Mouse (Mus musculus) right cerebral cortex, postnatal 14 days (tissue): ENCODE data around the gene Sema4g.

Experiments
- DNase-seq: peaks from one replicate; pipeline ENCODE4 v3.0.0; 2022

Sema4g gene

GRCm38 (mm10) chr19:45005444-45005843 lies 16.5 kb downstream of the Sema4g start, which contains the start of gene Twnk:
Twnk (plus strand) TSS chr19:45005663.
- no peak for DNase-seq

- DNase-seq, result peak; percentile 98
Observed at GRCm38 (mm10) chr19:45005957-45006712, 17.2 kb downstream of the Sema4g start, which contains the start of gene Mrpl43. Mrpl43 (minus strand) TSS chr19:45006442.

DNA sequence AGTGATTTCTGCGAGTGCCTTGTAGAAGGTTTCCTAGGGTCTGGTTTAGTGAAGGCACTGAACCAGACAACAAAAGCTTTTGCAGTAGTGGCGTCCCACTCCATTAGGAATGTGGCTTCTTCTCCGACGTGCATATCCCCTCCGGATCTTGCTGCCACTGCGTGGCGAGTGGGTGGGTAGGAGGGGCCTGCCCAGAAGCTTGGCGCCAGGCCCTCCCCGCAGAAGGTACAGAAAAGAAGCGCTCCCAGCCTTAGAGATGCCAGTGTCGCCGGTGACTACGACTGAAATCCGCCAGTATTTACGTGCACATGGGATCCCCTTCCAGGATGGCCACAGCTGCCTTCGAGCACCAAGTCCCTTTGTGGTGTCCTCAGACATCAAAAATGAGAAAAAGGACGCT lies 18.1 kb downstream of the Sema4g start:
- DNase-seq, result no peak

DNA sequence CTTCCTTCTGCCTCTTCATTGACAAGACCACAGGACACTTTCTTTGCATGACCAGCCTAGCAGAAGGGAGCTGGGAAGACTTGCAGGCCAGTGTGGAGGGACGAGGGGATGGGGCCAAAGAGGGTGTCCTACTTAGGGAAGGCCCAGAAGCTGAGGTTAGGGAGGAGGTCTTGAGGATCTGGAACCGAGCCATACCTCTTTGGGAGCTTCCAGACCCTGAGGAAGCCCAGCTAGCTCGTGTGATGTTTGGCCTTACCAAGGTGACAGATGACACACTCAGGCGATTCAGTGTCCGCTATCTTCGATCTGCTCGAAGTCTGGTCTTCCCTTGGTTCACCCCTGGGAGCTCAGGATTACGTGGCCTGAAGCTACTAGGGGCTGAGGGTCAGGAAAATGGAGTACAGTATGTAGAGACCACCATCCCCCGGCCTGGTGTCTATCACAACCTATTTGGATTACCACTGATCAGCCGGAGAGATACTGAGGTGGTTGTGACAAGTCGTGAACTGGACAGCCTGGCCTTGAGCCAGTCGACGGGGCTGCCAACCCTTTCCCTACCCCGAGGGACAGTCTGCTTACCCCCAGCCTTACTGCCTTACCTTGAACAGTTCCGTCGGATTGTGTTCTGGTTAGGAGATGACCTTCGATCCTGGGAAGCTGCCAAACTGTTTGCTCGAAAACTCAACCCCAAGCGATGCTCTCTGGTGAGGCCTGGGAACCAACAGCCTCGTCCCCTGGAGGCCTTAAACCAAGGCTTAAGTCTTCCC lies 18.7 kb downstream of the Sema4g start:
- DNase-seq, result no peak

GRCm38 (mm10) chr19:45010646-45011045 lies 21.7 kb downstream of the Sema4g start:
- no peak for DNase-seq

GRCm38 (mm10) chr19:45012219-45012618 lies 23.3 kb downstream of the Sema4g start:
- DNase-seq, result no peak

DNA sequence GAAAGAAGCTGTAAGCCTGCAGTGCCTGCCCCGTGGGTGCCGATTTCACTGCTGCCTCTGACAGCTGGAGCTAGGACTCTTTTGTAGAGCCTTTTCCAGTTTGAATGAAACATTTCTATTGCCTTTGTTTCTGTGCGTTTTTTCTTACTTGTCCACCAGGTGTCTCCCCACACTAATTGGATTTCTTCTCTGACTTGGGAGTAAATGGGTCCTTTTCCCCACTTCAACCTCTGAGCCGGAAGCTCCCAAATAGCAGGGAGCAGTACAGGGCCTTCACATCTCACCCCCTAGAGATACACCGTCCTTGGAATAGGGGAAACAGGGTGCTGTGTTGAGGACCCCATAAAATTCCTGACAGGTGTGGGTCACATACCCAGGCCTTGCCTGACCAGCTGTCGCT lies 23.7 kb downstream of the Sema4g start:
- DNase-seq, result no peak

- DNase-seq, result no peak
Observed at GRCm38 (mm10) chr19:45013581-45014225, 24.8 kb downstream of the Sema4g start.

GRCm38 (mm10) chr19:45014335-45014971 lies 25.6 kb downstream of the Sema4g start, which contains the start of gene Lzts2:
Lzts2 (plus strand) TSS chr19:45014414.
- no peak for DNase-seq

DNA sequence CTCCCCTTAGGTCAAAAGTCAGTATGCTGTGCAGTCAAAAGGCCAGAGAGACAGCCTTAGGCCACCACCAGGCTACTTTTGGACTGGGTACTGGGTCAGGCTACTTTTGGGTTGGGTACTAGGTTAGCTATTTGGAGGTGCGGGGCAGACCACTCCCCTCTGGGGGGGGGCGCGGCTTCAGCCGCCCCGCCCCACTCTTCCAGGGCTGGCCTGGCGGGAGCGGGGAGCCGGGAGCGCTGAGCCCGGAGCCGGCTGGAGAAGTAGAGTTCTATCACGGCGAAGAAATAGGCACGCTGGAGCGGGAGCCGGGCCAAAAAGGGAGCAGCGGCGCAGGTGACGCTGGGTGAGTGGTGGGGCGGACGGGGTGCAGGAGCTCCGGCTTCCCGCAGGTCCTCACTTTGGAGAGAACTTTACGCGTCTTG lies 26.1 kb downstream of the Sema4g start:
- peak; percentile 54 for DNase-seq

DNA sequence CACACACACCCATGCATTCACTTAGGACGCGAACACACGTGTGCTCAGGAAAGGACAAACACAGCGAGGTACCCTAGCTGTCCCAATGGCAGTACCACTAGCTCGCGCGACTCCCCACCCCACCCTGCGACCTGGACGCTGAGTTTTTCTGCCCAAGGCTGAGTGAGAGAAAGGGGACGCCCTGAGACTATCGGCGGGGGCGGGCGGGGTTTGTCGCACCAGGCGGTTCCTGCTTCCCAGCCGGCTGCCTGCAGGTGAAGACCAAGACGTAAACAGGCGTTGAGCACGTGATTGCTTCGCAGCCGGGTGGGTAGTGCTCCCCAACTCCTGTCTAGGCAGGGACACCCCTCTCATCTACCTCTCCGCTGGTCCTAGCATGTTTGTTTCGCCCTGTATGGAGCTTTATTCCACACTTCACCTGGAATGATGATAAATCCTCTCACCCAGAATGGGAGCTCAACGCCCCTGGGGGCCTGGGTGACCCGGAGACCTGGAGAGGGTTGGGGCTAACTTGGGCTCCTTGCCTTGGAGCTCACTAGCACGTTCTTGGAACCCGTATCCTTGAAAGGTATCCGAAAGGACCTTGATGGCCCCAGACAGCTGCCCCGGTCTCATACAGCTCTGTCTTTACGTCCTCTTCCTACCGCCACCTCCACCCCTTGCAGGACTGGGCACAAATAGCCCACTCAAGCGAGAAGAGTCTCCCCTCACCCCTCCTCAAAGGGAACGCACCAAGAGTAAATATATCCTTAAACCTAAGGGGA lies 26.8 kb downstream of the Sema4g start:
- peak; percentile 55 for DNase-seq

GRCm38 (mm10) chr19:45016341-45017215 lies 27.7 kb downstream of the Sema4g start:
- DNase-seq, result peak; percentile 68

DNA sequence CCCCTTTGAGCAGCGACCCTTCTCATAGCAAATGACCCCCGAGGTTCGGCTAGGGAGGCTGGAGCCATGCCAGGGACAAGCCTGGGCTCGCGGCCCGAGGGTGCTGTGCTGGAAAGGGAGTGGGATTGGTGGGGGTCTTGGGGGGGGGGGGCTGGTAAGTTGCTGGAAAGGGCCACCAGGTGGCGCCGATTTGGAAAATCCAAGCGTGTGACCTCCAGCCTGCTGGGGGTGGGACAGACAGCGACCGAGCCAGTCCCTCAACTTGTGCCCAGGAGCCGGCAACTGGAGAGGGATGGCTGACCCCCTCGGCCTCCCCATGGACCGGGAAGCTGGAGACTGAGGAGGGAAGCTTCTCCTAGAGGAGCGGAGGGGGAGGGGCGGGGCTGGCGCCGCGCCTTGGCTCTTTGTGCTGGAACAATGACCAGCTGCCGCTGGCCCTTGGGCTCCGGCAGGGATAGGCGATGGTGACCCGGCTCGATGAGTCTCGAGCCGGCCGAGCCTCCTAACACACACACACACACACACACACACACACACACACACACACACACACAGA lies 28.4 kb downstream of the Sema4g start:
- peak; percentile 80 for DNase-seq

DNA sequence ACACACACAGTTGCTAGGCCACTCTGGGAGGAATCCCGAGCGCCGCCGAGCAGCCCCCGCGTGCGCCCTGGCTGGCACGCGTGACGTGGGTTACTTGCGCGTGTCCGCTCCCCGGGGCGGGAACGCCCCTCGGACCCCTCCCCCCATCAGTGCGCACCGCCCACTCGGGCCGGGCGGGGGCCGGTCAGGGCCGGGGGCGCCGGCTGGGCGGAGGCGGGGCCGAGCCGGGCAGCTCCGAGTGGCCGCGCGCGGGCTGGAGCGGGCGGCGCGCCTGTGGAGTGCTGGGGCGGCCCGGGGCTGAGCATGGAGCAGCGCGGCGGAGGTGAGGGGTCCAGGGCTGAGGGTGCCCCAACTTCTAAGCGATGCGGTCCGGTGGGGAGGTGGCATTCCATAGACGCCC lies 29.0 kb downstream of the Sema4g start:
- peak; percentile 80 for DNase-seq

GRCm38 (mm10) chr19:45018351-45018831 lies 29.5 kb downstream of the Sema4g start:
- DNase-seq, result no peak

- no peak for DNase-seq
Observed at GRCm38 (mm10) chr19:45020348-45020747, 31.4 kb downstream of the Sema4g start.

DNA sequence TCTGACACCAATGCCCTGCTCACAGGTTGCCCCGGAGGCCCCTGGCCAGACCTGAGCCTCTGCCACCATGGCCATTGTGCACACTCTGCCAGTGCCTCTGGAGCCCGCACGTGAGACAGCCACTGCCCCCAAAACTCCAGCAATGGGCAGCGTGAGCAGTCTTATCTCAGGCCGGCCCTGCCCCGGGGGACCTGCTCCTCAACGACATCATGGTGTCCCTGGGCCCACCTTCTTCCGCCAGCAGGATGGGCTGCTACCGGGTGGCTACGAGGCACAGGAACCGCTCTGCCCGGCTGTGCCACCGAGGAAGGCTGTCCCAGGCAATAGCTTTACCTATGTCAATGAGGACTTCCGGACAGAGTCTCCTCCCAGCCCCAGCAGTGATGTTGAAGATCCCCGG lies 32.5 kb downstream of the Sema4g start:
- DNase-seq, result no peak

DNA sequence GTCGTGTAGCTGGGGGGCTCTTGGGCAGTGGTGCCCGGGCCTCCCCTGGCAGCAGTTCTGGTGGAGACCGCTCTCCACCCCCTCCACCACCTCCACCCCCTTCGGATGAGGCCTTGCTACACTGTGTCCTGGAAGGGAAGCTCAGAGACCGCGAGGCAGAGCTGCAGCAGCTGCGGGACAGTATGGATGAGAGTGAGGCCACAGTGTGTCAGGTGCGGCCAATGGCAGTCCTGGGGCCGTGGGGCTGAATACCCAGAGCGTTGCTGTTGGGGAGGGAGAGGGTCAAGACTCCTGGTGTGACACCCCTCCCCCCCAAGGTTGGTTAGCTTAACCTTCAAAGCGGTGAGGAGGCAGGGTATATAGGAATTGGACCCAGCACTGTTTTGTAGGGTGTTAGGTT lies 35.1 kb downstream of the Sema4g start:
- no peak for DNase-seq

DNA sequence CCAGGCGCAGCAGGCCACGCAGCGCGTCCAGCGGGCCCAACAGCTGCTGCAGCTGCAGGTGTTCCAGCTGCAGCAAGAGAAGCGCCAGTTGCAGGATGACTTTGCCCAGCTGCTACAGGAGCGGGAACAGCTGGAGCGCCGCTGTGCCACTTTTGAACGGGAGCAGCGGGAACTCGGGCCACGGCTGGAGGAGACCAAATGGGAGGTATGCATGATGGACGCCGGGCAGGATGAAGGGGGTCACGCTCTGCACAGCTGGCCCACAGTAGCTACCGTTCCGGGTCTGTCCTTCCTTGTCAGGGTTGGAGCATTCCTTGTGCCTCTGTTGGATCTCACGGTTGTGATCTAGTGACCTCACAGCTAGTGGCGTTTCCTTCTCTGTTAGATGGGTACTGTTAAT lies 35.9 kb downstream of the Sema4g start:
- DNase-seq, result no peak

- DNase-seq, result no peak
Observed at GRCm38 (mm10) chr19:45025937-45026568, 37.2 kb downstream of the Sema4g start.
